Mouse (Mus musculus) embryonic facial prominence, embryonic 12.5 days (tissue): ENCODE measurements around the gene Mxi1. TPM values are rescaled to one million over a fixed set of nuclear protein-coding genes. Genes with fewer than 3 reads are reported as not detected.

Source experiments
- ATAC-seq: fragments of 200-750 bp; cut with Nextera tagmentation; 2 replicates; pipeline ENCODE4 v1.8.0; 2017; ENCODE audit not compliant: insufficient number of reproducible peaks, insufficient read depth, low FRiP score, low TSS enrichment
- H3K27ac ChIP-seq: fragments of 300-500 bp; sonication (generic); 2 replicates; pipeline ENCODE4 v1.5.1; 2016; ENCODE audit warnings: mild to moderate bottlenecking
- H3K27me3 ChIP-seq: fragments of 300-500 bp; sonication (generic); 2 replicates; pipeline ENCODE4 v1.6.1; 2016; ENCODE audit warnings: mild to moderate bottlenecking, moderate library complexity
- H3K36me3 ChIP-seq: fragments of 300-500 bp; sonication (generic); 2 replicates; pipeline ENCODE4 v1.6.1; 2016; ENCODE audit warnings: mild to moderate bottlenecking
- H3K4me1 ChIP-seq: fragments of 300-500 bp; sonication (generic); 2 replicates; pipeline ENCODE4 v1.6.1; 2016
- H3K4me2 ChIP-seq: fragments of 300-500 bp; sonication (generic); replicated peaks from 2 replicates; pipeline ENCODE4 v1.6.1; 2016; ENCODE audit warnings: mild to moderate bottlenecking, moderate library complexity
- H3K4me3 ChIP-seq: fragments of 300-500 bp; sonication (generic); 2 replicates; pipeline ENCODE4 v1.5.1; 2016; ENCODE audit warnings: mild to moderate bottlenecking
- H3K9ac ChIP-seq: fragments of 300-500 bp; sonication (generic); 2 replicates; pipeline ENCODE4 v1.6.1; 2016; ENCODE audit warnings: mild to moderate bottlenecking, moderate library complexity
- H3K9me3 ChIP-seq: fragments of 300-500 bp; sonication (generic); 2 replicates; pipeline ENCODE4 v1.6.1; 2016; ENCODE audit warnings: mild to moderate bottlenecking, moderate library complexity
- WGBS: fragments of 180-500 bp; shearing (Covaris S2); methylation state at CpG from one replicate; pipeline ENCODE4 v1.1.7; 2016; 5-methylcytosine and 5-hydroxymethylcytosine counted together
- polyA plus RNA-seq: library from polyadenylated mRNA; unstranded; fragments of >200 nt; fragmentation: Nextera tagmentation; extraction: Ambion mirVana; gene quantifications from 2 replicates; pipeline ENCODE4 v1.2.1, GENCODE M21; 2016

Gene Mxi1
- polyA plus RNA-seq, 1 experiment from 2014 or later: 44.9 TPM

DNA sequence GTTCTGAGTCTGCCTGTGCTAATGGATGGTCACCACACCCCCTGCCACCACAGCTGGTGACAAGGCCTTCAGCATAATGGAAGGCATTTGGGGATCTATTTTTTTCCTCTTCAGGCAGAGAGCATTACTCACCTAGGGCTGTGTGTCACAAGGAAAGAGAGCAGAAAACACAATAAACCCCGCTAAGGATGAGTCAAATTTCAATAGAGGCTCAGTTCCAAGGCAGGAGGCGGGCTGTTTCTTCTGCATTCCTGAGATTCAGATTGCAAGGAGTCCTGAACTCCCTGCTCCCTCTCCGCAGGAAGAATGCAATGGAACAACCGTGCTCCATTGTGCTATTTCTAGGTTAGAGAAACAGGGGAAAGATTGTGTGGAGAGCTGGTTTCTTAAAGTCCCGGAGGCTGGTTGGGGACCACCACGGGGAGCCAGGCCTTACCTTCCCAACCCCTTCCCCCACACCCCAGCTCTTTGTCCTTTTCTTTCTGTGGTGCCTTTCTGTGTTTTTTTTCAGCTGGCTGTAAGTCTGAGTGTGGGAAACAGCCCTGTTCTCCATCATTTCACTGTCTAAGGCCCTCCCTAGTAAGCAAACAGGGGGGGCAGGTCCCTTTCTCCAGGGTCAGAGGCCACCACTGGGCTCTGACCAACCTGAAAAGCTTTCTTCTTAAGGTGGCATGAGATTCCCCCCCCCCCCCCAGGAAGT is 102.0 kb downstream of the Mxi1 start:
- Histone ChIP-seq H3K4me1 (peaks cover 17% of the 10 kb centered on the region), H3K9ac (no peak overlapping the region), H3K27me3 (no peaks in the 10 kb centered on the region), H3K4me3 (no peak overlapping the region), H3K4me2 (0 out of 2 replicates have a peak overlapping the region, but pooled peaks have one; percentile 0), H3K9me3 (no peaks in the 10 kb centered on the region), H3K27ac (peak overlapping the region; percentile 90), H3K36me3 (no peaks in the 10 kb centered on the region)
- peak; percentile 67 for ATAC-seq
- 6% methylated on average over 6 of the region's 6 CpGs for WGBS

GRCm38 (mm10) chr19:53413617-53414380 is 103.5 kb downstream of the Mxi1 start:
- Histone ChIP-seq H3K9ac (no peak overlapping the region), H3K4me3 (no peak overlapping the region), H3K9me3 (no peaks in the 10 kb centered on the region), H3K36me3 (no peaks in the 10 kb centered on the region), H3K27me3 (no peaks in the 10 kb centered on the region), H3K27ac (no peak overlapping the region), H3K4me1 (peaks cover 17% of the 10 kb centered on the region), H3K4me2 (no peak overlapping the region)
- ATAC-seq: no peak
- 85% methylated on average over 15 of the region's 15 CpGs for WGBS

GRCm38 (mm10) chr19:53414650-53415049 is 104.3 kb downstream of the Mxi1 start:
- no peak overlapping the region for H3K4me2 ChIP-seq
- H3K9me3 ChIP-seq: no peaks in the 10 kb centered on the region
- no peak overlapping the region for H3K4me3 ChIP-seq
- peaks cover 17% of the 10 kb centered on the region for H3K4me1 ChIP-seq
- no peak overlapping the region for H3K27ac ChIP-seq
- no peak for ATAC-seq
- H3K27me3 ChIP-seq: no peaks in the 10 kb centered on the region
- no peaks in the 10 kb centered on the region for H3K36me3 ChIP-seq
- no peak overlapping the region for H3K9ac ChIP-seq
- 87% methylated on average over 11 of the region's 11 CpGs for WGBS

DNA sequence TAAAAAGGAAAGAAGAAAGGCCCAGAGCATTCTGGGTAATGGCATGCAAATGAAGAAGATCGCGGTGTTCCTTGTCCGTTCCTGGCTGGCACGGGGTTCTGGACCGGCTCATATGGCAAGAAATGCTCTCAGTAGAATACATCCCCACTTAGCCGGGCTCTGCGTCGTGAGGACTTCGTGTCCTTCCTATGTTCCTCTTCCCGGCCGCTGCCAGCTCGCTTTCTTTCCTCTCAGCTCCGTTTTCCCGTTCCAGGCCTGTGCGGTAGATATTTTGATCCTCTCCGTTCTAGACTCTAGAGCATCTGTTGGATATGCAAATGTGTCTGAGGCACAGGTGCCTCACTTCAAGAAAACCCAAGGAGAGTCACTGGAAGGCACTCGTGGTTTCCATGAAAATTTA is 104.9 kb downstream of the Mxi1 start:
- Histone ChIP-seq H3K36me3 (no peaks in the 10 kb centered on the region), H3K9me3 (no peaks in the 10 kb centered on the region), H3K27me3 (no peaks in the 10 kb centered on the region), H3K27ac (no peak overlapping the region), H3K4me1 (peaks cover 13% of the 10 kb centered on the region), H3K4me2 (no peak overlapping the region), H3K4me3 (no peak overlapping the region), H3K9ac (no peak overlapping the region)
- 82% methylated on average over 17 of the region's 17 CpGs for WGBS
- ATAC-seq: no peak

GRCm38 (mm10) chr19:53419834-53420233 is 109.5 kb downstream of the Mxi1 start:
- no peaks in the 10 kb centered on the region for H3K9me3 ChIP-seq
- no peak for ATAC-seq
- H3K27ac ChIP-seq: no peak overlapping the region
- no peak overlapping the region for H3K4me3 ChIP-seq
- H3K27me3 ChIP-seq: no peaks in the 10 kb centered on the region
- H3K4me1 ChIP-seq: peaks cover 15% of the 10 kb centered on the region; the same call in 1 of the 2 replicates
- no peaks in the 10 kb centered on the region for H3K36me3 ChIP-seq
- no peak overlapping the region for H3K9ac ChIP-seq
- WGBS: 53% methylated on average over 5 of the region's 5 CpGs
- no peak overlapping the region for H3K4me2 ChIP-seq

DNA sequence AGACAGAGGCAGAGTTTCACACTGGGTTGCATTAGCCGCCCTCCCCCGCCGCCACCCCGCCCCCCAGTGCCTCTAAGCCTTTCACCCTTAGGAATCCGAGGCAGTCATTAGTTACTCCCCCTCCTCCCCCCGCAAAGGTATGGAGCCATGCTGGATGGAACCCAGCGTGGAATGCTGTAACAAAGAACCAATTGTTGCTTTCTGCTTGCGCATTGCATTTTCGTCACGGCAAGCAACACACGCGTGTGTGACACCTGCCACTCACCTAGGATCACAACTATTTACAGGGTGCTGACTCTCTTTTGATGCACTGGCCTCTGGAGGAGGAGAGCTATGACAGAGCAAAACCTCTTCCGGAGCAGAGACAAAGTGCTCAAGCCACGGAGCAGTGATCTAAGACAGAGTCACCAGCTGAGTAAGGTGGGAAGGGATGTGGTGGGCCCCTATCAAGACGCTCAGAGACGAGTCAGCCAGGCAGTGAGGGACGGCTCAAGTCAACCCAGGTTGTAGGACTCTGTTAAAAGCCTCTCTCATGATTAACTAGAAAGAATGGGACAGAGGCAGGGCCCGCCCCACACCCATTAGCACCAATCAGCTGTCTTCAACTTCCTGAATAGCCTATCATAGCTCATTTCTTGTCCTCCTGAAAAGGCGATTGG is 110.7 kb downstream of the Mxi1 start:
- Histone ChIP-seq H3K4me3 (peak overlapping the region; percentile 39), H3K9me3 (no peaks in the 10 kb centered on the region), H3K4me2 (peak overlapping the region; percentile 78), H3K36me3 (no peaks in the 10 kb centered on the region), H3K9ac (peak overlapping the region; percentile 37; the same call in 1 of the 2 replicates), H3K4me1 (peaks cover 15% of the 10 kb centered on the region; the same call in 1 of the 2 replicates), H3K27ac (peak overlapping the region; percentile 88), H3K27me3 (no peaks in the 10 kb centered on the region)
- 1% methylated on average over 19 of the region's 19 CpGs for WGBS
- ATAC-seq: peak; percentile 92

DNA sequence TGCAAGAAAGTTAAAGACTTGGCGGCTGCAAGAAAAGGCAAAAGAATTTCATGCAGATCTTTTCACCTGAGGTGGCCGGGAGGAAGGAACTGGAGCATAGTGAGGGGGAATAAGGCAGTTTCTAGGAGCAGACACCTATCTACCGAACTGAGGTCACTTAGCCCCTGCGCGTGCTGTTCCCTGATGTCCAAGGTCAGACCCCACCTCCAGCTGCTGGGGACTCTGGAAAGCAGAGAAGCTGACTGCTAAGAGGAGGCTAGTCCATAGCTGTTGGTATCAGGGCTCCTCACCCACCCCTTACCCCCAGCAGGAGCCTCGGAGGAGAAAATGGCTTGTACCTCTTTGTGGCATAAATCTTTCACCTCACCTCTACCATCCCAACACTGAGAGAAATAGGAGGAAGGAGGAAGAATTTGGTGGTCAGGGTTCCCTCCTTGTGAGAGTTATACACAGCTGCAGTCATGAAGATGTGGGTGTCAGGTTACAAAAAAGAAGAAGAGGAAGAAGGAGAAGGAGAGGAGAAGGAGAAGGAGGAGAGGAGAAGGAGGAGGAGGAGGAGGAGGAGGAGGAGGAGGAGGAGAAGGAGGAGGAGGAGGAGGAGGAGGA is 111.4 kb downstream of the Mxi1 start:
- H3K9ac ChIP-seq: peak overlapping the region; percentile 37
- H3K9me3 ChIP-seq: no peaks in the 10 kb centered on the region
- no peaks in the 10 kb centered on the region for H3K27me3 ChIP-seq
- H3K4me2 ChIP-seq: peak overlapping the region; percentile 78
- H3K4me1 ChIP-seq: peaks cover 15% of the 10 kb centered on the region; the same call in 1 of the 2 replicates
- H3K4me3 ChIP-seq: peak overlapping the region; percentile 39
- no peaks in the 10 kb centered on the region for H3K36me3 ChIP-seq
- ATAC-seq: peak; percentile 17; the same call in 1 of the 2 replicates
- peak overlapping the region; percentile 87 for H3K27ac ChIP-seq
- 2% methylated on average over 6 of the region's 6 CpGs for WGBS

- Histone ChIP-seq H3K36me3 (no peaks in the 10 kb centered on the region), H3K4me2 (no peak overlapping the region), H3K4me1 (peaks cover 18% of the 10 kb centered on the region), H3K4me3 (no peak overlapping the region), H3K9ac (no peak overlapping the region), H3K9me3 (no peaks in the 10 kb centered on the region), H3K27ac (no peak overlapping the region), H3K27me3 (no peaks in the 10 kb centered on the region)
- no peak for ATAC-seq
- 76% methylated on average over 18 of the region's 18 CpGs for WGBS
These were observed 112.3 kb downstream of the Mxi1 start for GRCm38 (mm10) chr19:53422358-53423308.

- 23% methylated on average over 19 of the region's 19 CpGs for WGBS
- Histone ChIP-seq H3K27ac (no peak overlapping the region), H3K4me2 (no peak overlapping the region), H3K9me3 (no peaks in the 10 kb centered on the region), H3K27me3 (no peaks in the 10 kb centered on the region), H3K4me1 (peaks cover 19% of the 10 kb centered on the region), H3K4me3 (no peak overlapping the region), H3K36me3 (no peaks in the 10 kb centered on the region), H3K9ac (no peak overlapping the region)
- no peak for ATAC-seq
These were observed 113.0 kb downstream of the Mxi1 start for GRCm38 (mm10) chr19:53423341-53423753.

DNA sequence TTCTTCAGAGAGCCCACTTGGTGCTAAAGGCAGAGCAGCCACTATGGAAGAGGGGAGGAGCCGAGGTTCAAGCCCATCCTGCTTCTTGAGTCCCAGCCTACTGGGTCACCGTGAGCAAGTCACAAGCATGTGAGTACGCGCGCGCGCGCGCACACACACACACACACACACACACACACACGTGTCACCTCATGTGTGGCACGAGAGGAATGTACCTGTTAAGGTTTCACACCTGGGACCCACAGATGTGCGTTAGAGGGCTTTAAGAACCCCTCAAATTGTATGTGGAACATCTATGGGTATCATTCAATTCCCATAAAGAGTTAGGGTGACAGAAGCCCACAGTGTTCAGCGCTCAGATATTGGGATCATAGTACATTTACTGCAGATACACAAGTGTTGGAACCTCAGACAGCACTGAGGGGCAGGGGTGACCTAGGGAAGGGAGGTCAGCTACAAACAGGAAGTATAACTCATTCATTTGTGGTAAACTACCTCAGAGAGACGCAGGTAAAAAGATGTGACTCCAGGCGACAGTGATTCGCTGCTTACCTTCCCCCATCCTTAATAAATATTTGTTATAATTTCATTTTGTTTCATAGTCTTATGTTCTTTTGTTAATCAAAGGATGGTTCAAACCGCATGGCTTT is 113.6 kb downstream of the Mxi1 start:
- no peak overlapping the region for H3K4me3 ChIP-seq
- peaks cover 19% of the 10 kb centered on the region for H3K4me1 ChIP-seq
- H3K4me2 ChIP-seq: no peak overlapping the region
- ATAC-seq: no peak
- no peaks in the 10 kb centered on the region for H3K27me3 ChIP-seq
- WGBS: 63% methylated on average over 17 of the region's 17 CpGs
- H3K36me3 ChIP-seq: no peaks in the 10 kb centered on the region
- no peak overlapping the region for H3K27ac ChIP-seq
- H3K9me3 ChIP-seq: no peaks in the 10 kb centered on the region
- H3K9ac ChIP-seq: no peak overlapping the region
